Mouse (Mus musculus) spleen, postnatal 10 days (tissue): Measurements from ENCODE around the gene Lrriq4.
A peak's percentile ranks its signal among the peaks of the same experiment; 100 is the strongest.
"Not testable (repeated sequence)": the region's sequence is repeated elsewhere in the genome, so short reads cannot be mapped to it uniquely, and the experiment has no call there.

ENCODE experiments used
- DNase-seq, 2 experiments: peaks; one replicate each; pipeline ENCODE4 v3.0.0; 2021 to 2022; ENCODE audit warnings: low spot score in 2 of 2

The Lrriq4 gene

GRCm38 (mm10) chr3:30683190-30683589 lies 38.9 kb downstream of the Lrriq4 start:
- DNase-seq: no peak

GRCm38 (mm10) chr3:30687216-30687615 lies 42.9 kb downstream of the Lrriq4 start:
- DNase-seq: no peak

GRCm38 (mm10) chr3:30690976-30691375 lies 46.7 kb downstream of the Lrriq4 start:
- DNase-seq: no peak

- DNase-seq: no peak
These were observed 51.4 kb downstream of the Lrriq4 start for GRCm38 (mm10) chr3:30695661-30696060.

- DNase-seq: peak; percentile 12 to 52
These were observed 52.0 kb downstream of the Lrriq4 start for GRCm38 (mm10) chr3:30696346-30696745.

GRCm38 (mm10) chr3:30697891-30698290 lies 53.6 kb downstream of the Lrriq4 start:
- no peak for DNase-seq

- DNase-seq: not testable (repeated sequence)
These were observed 55.6 kb downstream of the Lrriq4 start, which contains the start of gene Lrrc31 for GRCm38 (mm10) chr3:30699711-30700505. Gene Lrrc31 (minus strand): TSS chr3:30699843.

- no peak for DNase-seq
These were observed 61.7 kb downstream of the Lrriq4 start for GRCm38 (mm10) chr3:30705977-30706376.

GRCm38 (mm10) chr3:30706614-30707276 lies 62.4 kb downstream of the Lrriq4 start:
- no peak for DNase-seq

- no peak for DNase-seq
These were observed 65.9 kb downstream of the Lrriq4 start for GRCm38 (mm10) chr3:30710191-30710590.

- DNase-seq: no peak
These were observed 69.0 kb downstream of the Lrriq4 start for GRCm38 (mm10) chr3:30713334-30713733.

- no peak for DNase-seq
These were observed 74.3 kb downstream of the Lrriq4 start for GRCm38 (mm10) chr3:30718649-30719048.
